Mouse (Mus musculus) limb, embryonic 15.5 days (tissue): ENCODE measurements at regions not wholly inside any gene's neighbourhood (a gene's known extent, or its start where the extent isn't known, plus 50 kb on each side); places are given as distances from the start of the nearest gene placed in this dataset.

Source experiments
- ATAC-seq: fragments of 200-750 bp; cut with Nextera tagmentation; 2 replicates; pipeline ENCODE4 v1.8.0; 2017; ENCODE audit warnings: low read depth, moderate TSS enrichment; ENCODE audit not compliant: insufficient number of reproducible peaks, low FRiP score, low TSS enrichment
- H3K27ac ChIP-seq: fragments of 300-500 bp; sonication (generic); 2 replicates; pipeline ENCODE4 v1.5.1; 2015; ENCODE audit warnings: moderate library complexity, mild to moderate bottlenecking, inconsistent platforms
- H3K27me3 ChIP-seq: fragments of 300-500 bp; sonication (generic); 2 replicates; pipeline ENCODE4 v1.6.1; 2015; ENCODE audit warnings: inconsistent platforms
- H3K36me3 ChIP-seq: fragments of 300-500 bp; sonication (generic); 2 replicates; pipeline ENCODE4 v1.6.1; 2015; ENCODE audit warnings: inconsistent platforms
- H3K4me1 ChIP-seq: fragments of 300-500 bp; sonication (generic); 2 replicates; pipeline ENCODE4 v1.6.1; 2015; ENCODE audit warnings: inconsistent platforms
- H3K4me2 ChIP-seq: fragments of 300-500 bp; sonication (generic); 2 replicates; pipeline ENCODE4 v1.6.1; 2015; ENCODE audit warnings: mild to moderate bottlenecking, inconsistent platforms
- H3K4me3 ChIP-seq: fragments of 300-500 bp; sonication (generic); 2 replicates; pipeline ENCODE4 v1.5.1; 2015; ENCODE audit warnings: mild to moderate bottlenecking, inconsistent platforms
- H3K9ac ChIP-seq: fragments of 300-500 bp; sonication (generic); 2 replicates; pipeline ENCODE4 v1.6.1; 2015; ENCODE audit warnings: inconsistent platforms
- H3K9me3 ChIP-seq: fragments of 300-500 bp; sonication (generic); 2 replicates; pipeline ENCODE4 v1.6.1; 2016; ENCODE audit warnings: inconsistent platforms
- WGBS: fragments of 180-500 bp; shearing (Covaris S2); methylation state at CpG from one replicate; pipeline ENCODE4 v1.1.7; 2015; 5-methylcytosine and 5-hydroxymethylcytosine counted together

- Histone ChIP-seq H3K4me2 (no peak overlapping the region), H3K4me1 (peaks cover 33% of the 10 kb centered on the region), H3K9me3 (no peaks in the 10 kb centered on the region), H3K9ac (no peak overlapping the region), H3K27me3 (no peaks in the 10 kb centered on the region), H3K36me3 (no peaks in the 10 kb centered on the region), H3K27ac (no peak overlapping the region), H3K4me3 (no peak overlapping the region)
- no peak for ATAC-seq
- WGBS, result 58% methylated on average over 7 of the region's 7 CpGs
Measured at GRCm38 (mm10) chr6:94779213-94779612, 79.3 kb upstream of the Lrig1 start.

GRCm38 (mm10) chr6:94778797-94779196 lies 78.8 kb upstream of the Lrig1 start:
- no peak overlapping the region for H3K4me2 ChIP-seq
- 48% methylated on average over 1 of the region's 1 CpGs for WGBS
- no peak overlapping the region for H3K4me3 ChIP-seq
- no peaks in the 10 kb centered on the region for H3K27me3 ChIP-seq
- H3K36me3 ChIP-seq, result no peaks in the 10 kb centered on the region
- H3K9ac ChIP-seq, result no peak overlapping the region
- peaks cover 37% of the 10 kb centered on the region for H3K4me1 ChIP-seq
- H3K27ac ChIP-seq, result no peak overlapping the region
- no peaks in the 10 kb centered on the region for H3K9me3 ChIP-seq
- no peak for ATAC-seq

DNA sequence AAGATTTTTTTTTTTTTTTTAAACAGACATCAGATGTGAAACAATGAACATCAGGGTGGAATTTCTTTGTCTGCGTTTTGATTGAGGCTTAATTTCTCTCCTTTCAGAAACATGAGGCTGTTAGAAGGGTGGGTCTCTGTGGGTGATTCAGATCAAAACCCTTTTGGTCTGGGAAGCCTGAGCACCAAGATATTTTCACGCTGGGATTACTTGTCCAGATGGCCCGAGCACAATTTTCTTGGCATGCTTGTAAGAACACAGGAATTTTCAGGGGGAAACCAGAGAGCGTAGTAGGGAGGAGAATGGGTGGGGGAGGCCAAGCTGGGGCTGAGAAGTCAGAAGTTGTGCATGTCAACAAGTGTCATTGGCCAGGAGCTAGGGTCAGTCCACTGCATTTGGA lies 76.6 kb upstream of the Lrig1 start:
- no peaks in the 10 kb centered on the region for H3K27me3 ChIP-seq
- peak overlapping the region; percentile 33; the same call in 1 of the 2 replicates for H3K27ac ChIP-seq

DNA sequence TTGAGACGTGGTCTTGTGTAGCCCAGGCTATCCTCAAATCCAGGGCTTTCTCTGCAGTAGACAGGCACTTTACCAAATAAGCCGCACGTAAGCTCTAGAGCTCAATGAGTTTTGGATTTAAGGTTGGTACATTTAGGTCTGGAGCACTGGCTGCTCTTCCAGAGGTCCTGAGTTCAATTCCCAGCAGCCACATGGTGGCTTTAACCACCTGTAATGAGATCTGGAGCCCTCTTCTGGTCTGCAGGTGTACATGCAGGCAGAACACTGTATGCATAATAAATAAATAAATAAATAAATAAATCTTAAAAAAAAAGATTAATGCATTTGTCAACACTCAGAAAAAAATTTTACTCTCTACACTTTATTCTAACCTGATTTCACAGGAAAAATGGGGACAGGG lies 74.9 kb upstream of the Lrig1 start:
- no peaks in the 10 kb centered on the region for H3K36me3 ChIP-seq
- H3K9ac ChIP-seq, result no peak overlapping the region
- H3K27ac ChIP-seq, result peak overlapping the region; percentile 78
- no peaks in the 10 kb centered on the region for H3K27me3 ChIP-seq
- 89% methylated on average over 3 of the region's 3 CpGs for WGBS
- no peak overlapping the region for H3K4me3 ChIP-seq
- H3K4me2 ChIP-seq, result no peak overlapping the region
- peaks cover 43% of the 10 kb centered on the region for H3K4me1 ChIP-seq
- H3K9me3 ChIP-seq, result no peaks in the 10 kb centered on the region
- no peak for ATAC-seq

More for the DNA sequence above, 76.6 kb upstream of the Lrig1 start:
- no peak overlapping the region for H3K4me2 ChIP-seq
- no peak overlapping the region for H3K4me3 ChIP-seq
- ATAC-seq, result no peak
- H3K9ac ChIP-seq, result no peak overlapping the region
- no peaks in the 10 kb centered on the region for H3K36me3 ChIP-seq
- H3K9me3 ChIP-seq, result no peaks in the 10 kb centered on the region
- WGBS, result 21% methylated on average over 4 of the region's 4 CpGs
- peaks cover 51% of the 10 kb centered on the region for H3K4me1 ChIP-seq

GRCm38 (mm10) chr6:94773604-94774486 lies 73.9 kb upstream of the Lrig1 start:
- Histone ChIP-seq H3K4me3 (peak overlapping the region; percentile 17), H3K27ac (peak overlapping the region; percentile 78), H3K4me2 (peak overlapping the region; percentile 40), H3K9ac (0 out of 2 replicates have a peak overlapping the region, but pooled peaks have one; percentile 5), H3K4me1 (peaks cover 35% of the 10 kb centered on the region), H3K36me3 (no peaks in the 10 kb centered on the region), H3K9me3 (no peaks in the 10 kb centered on the region), H3K27me3 (no peaks in the 10 kb centered on the region)
- WGBS, result 5% methylated on average over 27 of the region's 27 CpGs
- peak; percentile 66; the same call in 1 of the 2 replicates for ATAC-seq

DNA sequence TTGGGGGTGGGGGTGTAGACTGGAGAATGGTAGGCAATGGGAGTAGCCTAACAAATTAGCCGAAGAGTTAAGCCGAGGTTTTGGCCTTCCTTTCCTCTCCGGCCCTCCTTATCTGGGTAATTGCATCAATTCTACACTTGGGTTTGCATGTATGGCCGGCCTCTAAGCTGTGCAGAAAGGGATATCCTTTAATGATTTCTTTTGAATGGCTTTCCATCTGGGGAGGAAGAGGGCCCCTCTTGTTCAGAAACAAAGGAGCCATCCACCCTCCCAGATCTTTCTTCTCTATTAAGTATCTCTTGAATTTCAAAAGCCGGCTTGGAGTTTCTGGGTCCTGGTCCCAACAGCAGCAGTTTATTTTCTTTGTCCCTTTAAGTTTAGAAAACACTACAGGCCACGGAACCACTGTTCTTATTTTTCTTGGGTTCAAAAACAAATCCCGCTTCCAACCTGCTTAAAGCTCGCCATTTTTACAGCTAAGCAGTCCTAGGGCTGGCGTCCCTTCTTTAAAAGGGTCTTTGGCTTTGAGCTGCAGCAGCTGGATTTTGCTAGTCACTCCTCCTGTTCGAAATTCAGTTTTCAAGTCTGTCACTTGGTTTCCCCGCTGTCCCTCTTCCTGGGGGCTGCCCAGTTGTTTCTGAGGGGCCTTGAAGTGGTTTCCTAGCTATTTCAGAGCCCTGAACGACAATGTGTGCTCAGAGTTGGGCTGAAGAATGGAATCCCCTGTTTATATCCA lies 73.1 kb upstream of the Lrig1 start:
- 0 out of 2 replicates have a peak, but pooled peaks have one; percentile 38 for ATAC-seq
- Histone ChIP-seq H3K27ac (peak overlapping the region; percentile 78), H3K9ac (0 out of 2 replicates have a peak overlapping the region, but pooled peaks have one; percentile 5), H3K27me3 (no peaks in the 10 kb centered on the region), H3K4me1 (peaks cover 32% of the 10 kb centered on the region), H3K4me2 (peak overlapping the region; percentile 40), H3K36me3 (no peaks in the 10 kb centered on the region), H3K9me3 (no peaks in the 10 kb centered on the region), H3K4me3 (peak overlapping the region; percentile 17)
- WGBS, result 33% methylated on average over 12 of the region's 12 CpGs

- H3K9ac ChIP-seq, result no peak overlapping the region
- no peaks in the 10 kb centered on the region for H3K36me3 ChIP-seq
- 53% methylated on average over 7 of the region's 7 CpGs for WGBS
- H3K4me3 ChIP-seq, result no peak overlapping the region
- peaks cover 31% of the 10 kb centered on the region for H3K4me1 ChIP-seq
- H3K27me3 ChIP-seq, result no peaks in the 10 kb centered on the region
- H3K9me3 ChIP-seq, result no peaks in the 10 kb centered on the region
- no peak overlapping the region for H3K4me2 ChIP-seq
- H3K27ac ChIP-seq, result peak overlapping the region; percentile 78
- ATAC-seq, result no peak
Measured at GRCm38 (mm10) chr6:94772391-94772790, 72.4 kb upstream of the Lrig1 start.

DNA sequence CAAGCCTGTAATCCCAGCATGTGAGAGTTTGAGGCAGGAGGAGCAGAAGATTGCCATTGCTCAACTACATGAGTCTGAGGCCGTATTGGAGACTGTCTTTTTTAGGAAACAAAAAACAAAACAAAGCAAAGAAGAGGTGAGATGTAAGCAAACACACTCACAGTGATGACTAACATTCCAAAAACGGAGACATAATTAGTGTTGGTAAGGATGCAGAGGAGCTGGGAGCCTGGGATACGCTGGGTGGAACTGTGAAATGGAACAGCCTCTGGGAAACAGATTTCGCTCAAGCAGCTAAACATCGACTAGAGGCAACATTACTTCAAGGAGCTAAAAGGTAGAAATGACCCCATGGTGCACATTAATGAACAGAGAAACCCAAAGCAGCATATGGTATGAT lies 68.3 kb upstream of the Lrig1 start:
- H3K4me2 ChIP-seq, result no peak overlapping the region
- WGBS, result 79% methylated on average over 5 of the region's 5 CpGs
- no peaks in the 10 kb centered on the region for H3K36me3 ChIP-seq
- H3K27ac ChIP-seq, result no peak overlapping the region
- no peaks in the 10 kb centered on the region for H3K9me3 ChIP-seq
- H3K9ac ChIP-seq, result no peak overlapping the region
- no peaks in the 10 kb centered on the region for H3K27me3 ChIP-seq
- peaks cover 12% of the 10 kb centered on the region for H3K4me1 ChIP-seq
- H3K4me3 ChIP-seq, result no peak overlapping the region
- no peak for ATAC-seq

DNA sequence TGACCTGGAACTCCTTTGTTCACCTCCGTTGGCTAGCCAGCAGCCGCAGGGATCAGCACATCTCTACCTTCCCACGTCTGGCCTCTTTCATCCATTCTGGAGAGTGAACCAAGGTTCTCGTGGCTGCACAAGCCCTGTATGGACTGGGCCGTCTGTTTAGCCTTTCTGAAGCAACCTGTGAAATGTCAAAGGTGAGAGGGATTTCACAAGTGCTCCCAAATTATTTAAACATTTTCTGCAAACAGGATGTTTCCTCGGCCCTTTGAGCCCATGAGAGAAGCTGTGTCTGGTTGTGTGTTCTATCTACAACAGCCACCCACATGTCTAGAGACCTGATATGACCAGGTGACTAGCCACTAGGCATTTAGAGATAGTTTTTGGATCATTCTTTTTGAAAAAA lies 65.8 kb upstream of the Lrig1 start:
- H3K4me1 ChIP-seq, result peaks cover 11% of the 10 kb centered on the region
- no peak for ATAC-seq
- no peak overlapping the region for H3K4me2 ChIP-seq
- no peak overlapping the region for H3K4me3 ChIP-seq
- H3K9ac ChIP-seq, result no peak overlapping the region
- no peaks in the 10 kb centered on the region for H3K36me3 ChIP-seq
- no peaks in the 10 kb centered on the region for H3K27me3 ChIP-seq
- WGBS, result 81% methylated on average over 6 of the region's 6 CpGs
- no peaks in the 10 kb centered on the region for H3K9me3 ChIP-seq
- no peak overlapping the region for H3K27ac ChIP-seq

- ATAC-seq, result no peak
- WGBS, result 32% methylated on average over 6 of the region's 6 CpGs
- H3K4me2 ChIP-seq, result no peak overlapping the region
Measured at GRCm38 (mm10) chr6:94761341-94761740, 61.4 kb upstream of the Lrig1 start.

GRCm38 (mm10) chr6:94760629-94761111 lies 60.7 kb upstream of the Lrig1 start:
- Histone ChIP-seq H3K27me3 (no peaks in the 10 kb centered on the region), H3K9ac (no peak overlapping the region), H3K4me1 (peaks cover 21% of the 10 kb centered on the region), H3K36me3 (no peaks in the 10 kb centered on the region), H3K9me3 (no peaks in the 10 kb centered on the region), H3K27ac (peak overlapping the region; percentile 74), H3K4me3 (no peak overlapping the region), H3K4me2 (no peak overlapping the region)
- 40% methylated on average over 17 of the region's 17 CpGs for WGBS
- ATAC-seq, result peak; percentile 50; the same call in 1 of the 2 replicates

More at GRCm38 (mm10) chr6:94761341-94761740, 61.4 kb upstream of the Lrig1 start:
- peak overlapping the region; percentile 74 for H3K27ac ChIP-seq
- no peaks in the 10 kb centered on the region for H3K27me3 ChIP-seq
- no peaks in the 10 kb centered on the region for H3K9me3 ChIP-seq
- H3K4me3 ChIP-seq, result no peak overlapping the region
- H3K36me3 ChIP-seq, result no peaks in the 10 kb centered on the region
- H3K9ac ChIP-seq, result no peak overlapping the region
- H3K4me1 ChIP-seq, result peaks cover 18% of the 10 kb centered on the region

DNA sequence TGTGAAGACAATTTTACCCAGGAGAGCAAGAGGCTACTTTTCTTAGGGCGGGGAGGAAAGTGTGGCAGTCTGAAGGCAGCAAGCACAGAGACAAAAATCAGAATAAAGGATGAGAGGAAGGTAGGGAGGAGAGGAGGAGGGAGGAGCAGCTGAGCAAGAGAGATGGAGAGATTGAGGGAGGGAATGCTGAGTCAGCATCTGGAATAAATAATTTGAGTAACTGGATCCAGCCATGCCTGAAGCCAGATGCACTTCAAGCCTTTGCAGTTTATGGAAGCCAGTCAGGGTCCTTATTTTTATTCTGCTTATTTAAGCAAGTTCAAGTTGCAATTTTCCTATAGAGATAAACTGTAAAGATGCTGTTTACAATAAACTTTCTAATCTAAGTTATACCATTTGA lies 59.7 kb upstream of the Lrig1 start:
- Histone ChIP-seq H3K27ac (no peak overlapping the region), H3K4me1 (peaks cover 27% of the 10 kb centered on the region), H3K9me3 (no peaks in the 10 kb centered on the region), H3K4me2 (no peak overlapping the region), H3K27me3 (no peaks in the 10 kb centered on the region), H3K4me3 (no peak overlapping the region), H3K9ac (no peak overlapping the region), H3K36me3 (no peaks in the 10 kb centered on the region)
- ATAC-seq, result no peak
- WGBS, result 91% methylated on average over 1 of the region's 1 CpGs
